Mouse (Mus musculus) erythroid progenitor cell, adult 5-6 weeks (primary cell): ENCODE data around the gene Dcaf10. TPM values are rescaled to one million over a fixed set of nuclear protein-coding genes. Genes with fewer than 3 reads are reported as not detected.
A peak's percentile ranks its signal among the peaks of the same experiment; 100 is the strongest.
"Not testable (repeated sequence)": the region's sequence is repeated elsewhere in the genome, so short reads cannot be mapped to it uniquely, and the experiment has no call there.

Source experiments
- ATAC-seq: replicated peaks from 2 replicates; pipeline ENCODE4 v1.8.0; 2016; ENCODE audit warnings: moderate number of reproducible peaks, mild to moderate bottlenecking, moderate TSS enrichment, inconsistent platforms; ENCODE audit not compliant: poor library complexity, low FRiP score, severe bottlenecking
- total RNA-seq, 2 experiments: library from RNA; stranded (forward) in 1 of 2; stranded (reverse) in 1 of 2; fragments of 150-400 nt in 1 of 2; fragments of 186-747, 209-891 nt in 1 of 2; gene quantifications; 2 replicates each; pipeline versions ENCODE4 v1.2.3 to v1.2.4; 2015 to 2017; ENCODE audit warnings: low replicate concordance in 2 of 2

The Dcaf10 gene
- total RNA-seq, 2 experiments from 2014 or later: 16.8 to 25.5 TPM

DNA sequence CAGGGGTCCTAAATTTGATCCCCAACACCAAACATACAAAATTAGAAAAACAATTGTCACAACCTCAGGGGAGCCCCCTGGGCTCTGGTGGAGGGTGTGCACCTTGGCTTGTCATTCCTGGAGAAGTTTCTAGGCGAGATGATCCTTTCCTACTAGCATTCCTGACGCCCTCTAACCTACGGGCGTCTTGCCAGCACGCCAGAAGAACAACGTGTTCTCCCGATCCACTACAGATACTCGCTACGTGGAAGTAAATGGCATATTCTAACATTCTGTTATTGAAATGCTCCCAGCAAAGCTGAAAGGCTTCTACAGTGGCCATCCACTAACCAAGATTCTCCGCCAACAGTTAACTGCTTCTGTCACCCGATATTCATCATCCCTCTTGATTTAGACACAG, 50.7 kb downstream of the Dcaf10 start:
- ATAC-seq: no peak

DNA sequence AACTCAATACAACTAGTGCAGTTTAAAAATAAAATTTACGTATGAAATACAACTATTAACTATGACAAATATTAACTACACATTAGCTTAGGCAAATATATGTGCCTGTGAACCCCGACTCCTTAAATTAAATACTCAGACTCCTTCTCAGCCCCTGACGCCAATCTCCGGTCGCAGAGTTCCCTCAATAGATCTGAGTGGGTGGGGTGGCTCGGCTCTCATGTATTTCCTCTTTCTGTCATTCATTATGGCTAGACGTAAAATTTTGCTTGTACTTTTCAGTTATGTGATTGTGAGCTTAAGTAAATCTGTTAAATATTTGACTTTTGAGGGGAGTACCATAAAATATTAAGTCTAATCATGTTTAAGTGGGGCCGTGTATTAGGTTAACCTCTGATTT, 51.1 kb downstream of the Dcaf10 start:
- ATAC-seq: no peak

DNA sequence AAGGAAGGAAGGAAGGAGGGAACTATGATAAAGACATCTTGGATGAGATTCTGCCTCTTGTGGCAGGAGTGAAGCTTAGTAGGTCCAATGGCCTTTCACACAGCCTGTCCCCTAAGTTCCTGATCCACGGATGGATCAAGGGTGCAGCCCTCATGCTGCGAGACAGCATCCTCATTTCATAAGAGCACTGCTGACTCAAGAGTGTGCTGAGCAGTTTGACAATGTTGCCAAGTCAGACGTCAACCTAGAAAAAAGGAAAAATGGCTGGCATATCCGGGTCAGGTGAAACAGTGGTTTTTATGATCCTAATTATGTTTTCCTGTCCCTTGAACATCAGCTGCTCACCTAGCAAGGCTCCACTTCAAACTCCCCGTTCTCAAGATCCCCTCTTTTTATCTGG, 51.8 kb downstream of the Dcaf10 start:
- no peak for ATAC-seq

DNA sequence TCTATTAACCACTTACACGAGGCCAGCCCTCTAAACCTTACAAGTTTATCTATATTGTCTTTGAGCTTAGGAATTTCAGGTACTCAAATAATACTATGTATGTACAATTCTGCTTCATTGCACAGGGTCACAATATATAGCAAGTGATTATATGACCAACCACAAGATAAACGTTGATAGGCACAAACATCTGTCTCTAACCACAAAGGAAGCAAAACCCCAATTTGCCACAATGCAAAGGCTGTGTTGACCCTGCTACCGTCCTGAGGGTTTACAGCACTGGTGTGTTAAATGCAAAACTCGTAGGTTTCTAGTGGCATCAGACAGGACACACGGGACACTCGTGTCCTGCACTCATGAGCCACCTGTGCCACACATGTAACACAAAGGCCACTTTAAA, 54.3 kb downstream of the Dcaf10 start:
- not testable (repeated sequence) for ATAC-seq

DNA sequence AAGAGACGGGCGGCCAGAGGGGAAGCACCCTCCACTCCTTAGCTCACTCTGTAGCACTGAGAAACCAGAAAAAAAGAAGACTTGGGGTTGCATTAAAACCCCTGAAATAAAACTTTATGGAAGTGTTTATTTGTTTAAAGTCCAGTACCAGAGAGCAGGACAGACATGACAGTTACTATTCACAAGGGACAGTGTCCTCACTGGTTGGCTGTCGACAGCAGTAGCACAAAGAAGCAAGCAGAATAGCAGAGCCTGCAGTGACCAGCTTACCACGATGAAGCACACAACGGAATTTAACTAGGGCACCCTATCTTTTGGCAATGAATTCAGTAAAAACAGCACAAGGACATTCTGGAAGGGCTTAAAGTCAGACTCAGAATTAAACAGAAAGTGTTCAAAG, 56.4 kb downstream of the Dcaf10 start:
- ATAC-seq: not testable (repeated sequence)

DNA sequence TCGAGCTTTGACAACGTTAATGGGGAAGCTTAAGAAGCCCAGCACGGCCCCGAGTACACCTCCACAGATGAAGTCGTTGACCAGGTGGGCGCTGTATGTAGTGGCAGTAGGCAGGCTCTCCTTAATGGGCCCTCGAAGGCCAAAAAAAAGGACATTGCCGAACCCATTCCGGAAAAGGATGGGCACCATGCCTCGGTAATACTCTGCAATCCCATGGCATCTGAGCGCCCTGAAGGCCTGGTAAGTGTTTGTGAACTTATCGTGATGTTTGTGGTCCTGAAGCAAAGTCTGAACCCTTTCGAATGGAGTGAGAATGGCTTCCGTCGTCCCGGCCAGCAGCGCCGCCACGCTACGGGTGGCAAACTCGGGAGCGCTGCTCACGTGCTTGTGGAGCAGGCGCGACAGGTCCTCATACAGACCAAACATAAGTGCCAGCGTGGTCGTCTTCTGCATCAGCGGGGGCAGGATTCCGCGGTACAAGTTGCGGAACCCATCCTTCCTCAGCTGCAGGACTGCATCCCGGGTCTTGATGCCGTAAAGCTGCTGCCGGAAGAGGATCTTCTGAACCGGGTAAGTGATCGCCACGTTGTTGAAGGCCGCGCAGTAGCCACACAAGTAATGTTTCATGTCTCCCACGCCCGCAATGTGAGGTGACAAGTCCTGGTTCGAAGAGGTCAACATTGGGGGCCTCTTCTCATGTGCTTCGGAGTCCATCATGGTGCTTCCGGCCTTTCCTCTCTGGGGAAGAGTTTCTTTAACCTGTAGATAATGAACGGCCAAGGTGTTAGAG, 57.7 kb downstream of the Dcaf10 start:
- ATAC-seq: no peak

DNA sequence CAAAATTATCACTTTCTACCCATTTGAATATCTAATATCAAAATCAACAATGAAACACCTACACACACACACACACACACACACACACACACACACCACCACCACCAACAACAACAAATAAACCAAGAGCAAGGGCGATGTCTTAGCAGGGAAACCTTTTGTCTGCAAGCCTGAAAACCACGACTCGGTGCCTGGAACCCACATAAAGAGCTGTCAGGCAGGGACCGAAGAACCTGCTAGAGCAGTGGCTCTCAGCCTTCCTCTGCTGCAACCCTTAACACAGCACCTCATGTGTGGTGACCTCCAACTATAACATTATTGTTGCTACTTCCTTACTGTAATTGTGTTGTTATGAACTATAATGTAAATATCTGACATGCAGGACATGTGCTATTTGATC, 60.4 kb downstream of the Dcaf10 start:
- no peak for ATAC-seq

DNA sequence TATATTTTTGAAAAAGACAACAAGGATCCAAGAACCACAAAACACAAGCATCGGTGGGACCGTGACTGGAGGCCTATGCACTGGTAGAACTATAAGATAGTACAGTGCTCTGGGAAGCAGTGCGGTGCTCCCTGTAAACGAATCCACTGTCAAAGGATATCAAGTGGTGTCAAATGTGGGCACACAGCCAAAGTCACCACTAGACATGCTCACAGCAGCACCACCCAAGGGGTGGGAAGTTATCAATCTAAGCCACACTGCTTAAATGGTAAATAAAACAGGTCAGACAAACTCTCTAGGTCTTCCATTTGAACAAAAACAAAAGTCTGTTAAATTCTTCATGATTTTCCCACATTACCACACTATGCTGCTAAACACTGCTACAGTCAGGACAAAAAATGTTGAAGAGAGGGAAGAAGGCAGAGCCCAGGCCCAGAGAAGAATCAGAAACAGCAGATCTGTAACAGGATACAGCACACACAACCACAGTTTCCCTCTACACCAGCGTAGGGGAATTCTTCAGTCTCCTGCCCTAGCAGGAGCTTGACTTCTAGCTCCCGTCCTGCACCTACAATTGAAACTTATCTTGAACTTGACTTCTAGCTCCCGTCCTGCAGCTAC, 61.1 kb downstream of the Dcaf10 start:
- peak; percentile 82 for ATAC-seq

DNA sequence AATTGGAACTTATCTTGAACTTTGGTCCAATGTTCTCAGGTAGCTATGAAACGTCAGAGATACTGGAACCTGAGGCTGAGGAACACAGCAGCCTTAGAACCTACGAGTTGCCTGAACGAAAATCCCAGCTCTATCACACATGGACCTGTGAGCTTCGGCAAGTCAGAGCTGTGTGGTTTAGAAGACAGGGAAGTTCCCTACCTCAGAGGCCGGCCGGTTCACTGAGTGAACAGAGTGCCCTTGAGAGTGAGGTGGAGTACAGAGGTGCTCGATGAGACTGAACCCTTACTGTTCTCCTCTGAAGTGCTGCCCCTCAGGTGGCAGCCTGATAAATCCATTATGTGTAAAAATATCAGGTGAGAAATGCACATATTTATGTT, 61.6 kb downstream of the Dcaf10 start:
- ATAC-seq: 0 out of 2 replicates have a peak, but pooled peaks have one; percentile 7

DNA sequence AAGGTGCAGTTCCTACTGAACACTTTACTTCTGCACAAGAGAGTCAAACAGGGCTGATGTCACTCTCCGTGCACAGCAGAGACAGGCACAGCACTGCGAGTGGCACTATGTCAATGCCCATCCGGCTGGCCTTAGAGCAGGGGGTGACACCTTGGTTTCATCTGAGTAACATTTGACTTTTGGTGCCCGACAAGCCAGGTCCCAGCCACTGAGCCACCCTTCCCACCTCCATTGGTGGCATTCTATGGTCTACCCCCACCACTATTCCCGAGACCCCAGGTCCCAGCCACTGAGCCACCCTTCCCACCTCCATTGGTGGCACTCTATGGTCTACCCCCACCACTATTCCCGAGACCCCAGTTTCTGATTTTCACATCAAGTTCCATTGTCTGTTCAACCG, 62.2 kb downstream of the Dcaf10 start:
- ATAC-seq: no peak

DNA sequence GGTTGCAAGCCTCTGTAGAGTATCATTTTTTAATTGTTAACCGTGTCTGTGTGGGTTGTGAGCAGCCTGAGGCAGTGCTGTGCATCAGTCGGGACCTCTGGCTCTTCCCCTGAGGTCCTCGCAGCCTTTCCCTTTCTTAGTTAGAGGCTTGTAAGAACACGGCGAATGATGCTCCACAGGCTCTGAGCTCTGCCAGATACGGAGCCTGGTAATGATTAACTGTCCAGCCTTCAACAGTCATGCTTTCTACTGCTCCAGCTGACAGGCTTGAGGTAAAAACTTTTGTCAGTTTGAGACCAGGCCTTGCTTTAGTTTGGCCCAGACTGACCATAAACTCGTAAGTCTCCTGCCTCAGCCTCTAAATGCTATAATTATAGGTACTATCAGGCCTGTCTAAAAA, 63.4 kb downstream of the Dcaf10 start:
- no peak for ATAC-seq

DNA sequence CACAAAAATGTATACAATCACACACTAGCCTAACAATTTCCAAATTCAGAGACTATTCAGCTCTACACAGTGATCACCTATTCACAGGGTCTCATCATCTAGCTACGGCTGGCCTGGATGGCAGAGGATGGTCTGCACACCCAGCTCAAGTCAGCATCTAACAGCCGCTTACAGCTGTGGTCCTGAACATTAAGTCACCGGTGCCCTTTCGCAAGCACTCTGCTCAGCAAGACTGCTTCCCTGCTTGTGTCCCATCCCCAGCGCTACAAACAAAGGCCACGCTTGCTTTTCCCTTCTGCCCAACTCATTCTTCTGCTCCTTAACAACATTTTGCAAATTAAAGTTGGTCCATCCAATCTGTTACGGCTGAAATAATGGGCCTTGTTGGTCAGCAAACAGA, 64.5 kb downstream of the Dcaf10 start:
- ATAC-seq: no peak

DNA sequence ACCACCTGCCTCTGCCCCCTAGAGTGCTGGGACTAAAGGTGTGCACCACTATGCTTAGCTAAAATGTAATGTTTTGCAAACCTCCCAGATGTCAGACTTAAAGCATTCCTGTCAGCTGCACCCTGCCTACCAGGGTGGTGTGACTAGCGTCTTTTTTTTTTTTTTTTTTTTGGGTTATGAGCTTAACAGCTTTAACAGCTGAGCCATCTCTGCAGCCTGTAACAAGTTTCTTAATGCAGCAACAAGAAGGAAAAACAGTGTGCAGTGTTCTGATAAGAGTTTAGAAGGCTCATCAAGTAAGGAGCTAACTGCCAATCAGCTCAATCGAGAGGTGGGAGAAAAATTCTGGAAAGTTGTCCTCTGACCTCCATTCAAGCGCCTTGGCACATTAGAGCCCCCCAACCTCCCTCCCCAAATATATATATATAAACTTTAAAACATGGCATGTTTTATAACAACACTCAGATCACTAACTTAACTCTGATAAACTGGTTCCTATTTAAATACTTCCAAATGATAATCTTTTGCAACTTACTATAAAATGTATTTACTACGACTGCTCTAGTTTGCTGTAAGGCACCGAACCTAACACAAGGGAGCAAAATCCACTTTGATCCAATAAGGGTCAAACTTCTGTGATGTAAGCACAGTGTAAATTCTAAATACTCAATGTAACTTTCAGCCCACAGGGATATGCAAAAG, 65.3 kb downstream of the Dcaf10 start:
- peak; percentile 65 for ATAC-seq

DNA sequence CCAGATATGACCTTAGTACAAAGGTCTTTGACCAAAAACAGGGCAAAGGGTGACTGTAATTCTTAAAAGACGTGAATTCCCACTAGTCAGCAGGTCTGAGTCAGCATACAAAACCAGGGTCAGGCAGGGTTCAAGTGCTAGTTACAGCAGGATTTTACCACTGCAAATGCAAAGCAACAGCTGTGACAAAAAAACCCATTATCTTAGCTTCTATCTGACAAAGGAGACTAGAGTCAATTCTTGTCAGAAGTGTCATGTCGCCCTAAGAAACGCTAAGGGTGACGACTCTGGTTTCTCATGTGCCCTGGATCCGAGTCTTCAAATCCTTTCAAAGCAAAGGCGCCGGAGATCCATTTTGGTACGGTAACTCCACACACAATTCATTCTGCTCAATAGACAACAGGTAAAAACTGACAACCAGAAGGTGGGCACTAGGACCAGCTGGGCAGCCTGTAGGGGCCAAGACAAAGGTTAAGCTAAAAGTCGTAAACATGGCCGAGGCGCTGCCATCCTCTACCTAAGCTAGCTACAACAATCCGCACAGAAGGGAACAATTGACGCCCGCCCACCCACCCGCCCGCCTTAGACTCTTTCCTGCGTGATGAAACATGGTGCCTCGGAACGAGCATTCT, 65.9 kb downstream of the Dcaf10 start:
- ATAC-seq: no peak

DNA sequence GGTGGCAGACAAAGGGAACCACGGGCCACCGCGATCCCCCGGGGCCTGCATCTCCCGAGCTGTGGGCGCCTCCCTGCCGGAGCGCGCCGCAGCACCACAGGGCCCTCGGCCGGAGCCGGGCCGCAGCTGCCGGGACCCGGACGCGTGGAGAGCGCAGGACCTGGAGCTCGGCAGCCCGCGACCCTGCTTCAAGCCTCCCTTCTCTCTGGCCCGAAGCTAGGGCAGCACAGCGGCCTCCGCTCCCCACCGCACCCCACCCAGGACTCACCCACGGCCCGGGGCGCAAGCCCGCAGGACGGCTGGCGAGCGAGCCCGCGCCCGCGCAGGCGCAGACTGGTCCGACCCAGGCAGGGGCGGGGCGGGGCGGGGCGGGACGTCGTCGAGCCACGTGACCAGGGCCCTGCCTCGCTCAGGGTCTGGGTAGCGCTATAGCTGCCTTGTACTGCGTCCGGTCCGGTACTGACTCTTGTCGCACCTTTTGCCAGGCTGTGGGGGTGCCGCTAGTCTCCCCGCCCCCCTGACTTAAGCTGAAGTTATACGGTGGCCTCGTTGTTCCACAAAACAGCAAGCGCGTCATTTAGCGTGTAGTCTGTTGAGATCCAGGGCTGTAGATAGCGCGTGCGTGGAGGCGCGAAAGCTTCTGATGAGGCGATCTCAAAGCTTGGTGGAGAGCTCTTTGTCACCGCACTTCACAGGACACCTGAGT, 66.7 kb downstream of the Dcaf10 start, which contains the start of gene Slc25a51:
Gene Slc25a51 (minus strand): TSS at position 340 of the 706 bp plus-strand sequence.
- peak; percentile 65 for ATAC-seq

DNA sequence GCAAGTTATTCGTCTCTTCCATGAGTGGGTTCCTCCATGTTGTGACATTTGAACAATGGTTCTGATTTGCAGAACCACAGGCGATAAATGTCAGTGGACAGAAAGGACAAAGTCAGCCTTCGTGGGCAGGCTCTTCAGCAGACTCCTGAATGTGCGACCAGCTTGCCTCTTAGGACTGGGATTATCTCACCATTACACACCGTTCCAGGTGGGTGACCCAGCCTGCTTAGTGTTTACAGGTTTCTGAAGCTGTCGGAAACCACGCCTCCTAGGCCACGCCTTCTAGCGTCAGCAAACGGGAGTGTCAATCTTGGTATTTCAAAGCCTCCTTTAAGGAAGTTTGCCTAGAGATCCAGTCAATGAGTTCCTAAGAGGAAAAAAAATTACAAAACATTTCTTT, 67.4 kb downstream of the Dcaf10 start:
- peak; percentile 76 for ATAC-seq

DNA sequence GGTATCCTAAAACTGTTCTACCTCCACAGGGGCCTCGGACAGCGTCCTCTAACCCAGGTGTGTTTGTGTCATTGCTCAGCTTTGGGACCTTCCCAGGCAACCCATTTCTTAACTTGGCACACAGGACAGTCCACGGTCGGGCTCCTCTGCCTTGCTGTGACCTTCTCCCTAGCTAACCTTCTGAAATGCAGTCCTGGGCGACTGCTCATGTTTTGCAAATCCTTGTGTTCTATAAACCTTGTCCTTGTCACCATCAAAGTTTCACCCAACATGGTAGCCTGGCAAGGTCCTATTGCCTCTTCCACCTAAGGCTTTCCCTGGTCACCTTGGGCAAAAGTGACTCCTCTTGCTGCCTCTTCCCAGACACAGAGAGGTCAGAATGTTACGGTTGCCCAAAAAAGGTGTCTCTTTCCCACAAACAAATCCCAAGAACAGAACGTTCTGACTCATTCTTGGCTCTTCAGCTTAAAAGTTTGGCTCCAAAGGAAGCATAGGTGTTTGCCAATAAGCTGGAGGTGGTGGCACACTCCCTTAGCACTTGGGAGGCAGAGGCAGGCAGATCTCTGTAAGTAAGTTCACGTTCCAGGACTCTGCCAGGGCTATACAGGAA, 69.4 kb downstream of the Dcaf10 start:
- ATAC-seq: no peak

DNA sequence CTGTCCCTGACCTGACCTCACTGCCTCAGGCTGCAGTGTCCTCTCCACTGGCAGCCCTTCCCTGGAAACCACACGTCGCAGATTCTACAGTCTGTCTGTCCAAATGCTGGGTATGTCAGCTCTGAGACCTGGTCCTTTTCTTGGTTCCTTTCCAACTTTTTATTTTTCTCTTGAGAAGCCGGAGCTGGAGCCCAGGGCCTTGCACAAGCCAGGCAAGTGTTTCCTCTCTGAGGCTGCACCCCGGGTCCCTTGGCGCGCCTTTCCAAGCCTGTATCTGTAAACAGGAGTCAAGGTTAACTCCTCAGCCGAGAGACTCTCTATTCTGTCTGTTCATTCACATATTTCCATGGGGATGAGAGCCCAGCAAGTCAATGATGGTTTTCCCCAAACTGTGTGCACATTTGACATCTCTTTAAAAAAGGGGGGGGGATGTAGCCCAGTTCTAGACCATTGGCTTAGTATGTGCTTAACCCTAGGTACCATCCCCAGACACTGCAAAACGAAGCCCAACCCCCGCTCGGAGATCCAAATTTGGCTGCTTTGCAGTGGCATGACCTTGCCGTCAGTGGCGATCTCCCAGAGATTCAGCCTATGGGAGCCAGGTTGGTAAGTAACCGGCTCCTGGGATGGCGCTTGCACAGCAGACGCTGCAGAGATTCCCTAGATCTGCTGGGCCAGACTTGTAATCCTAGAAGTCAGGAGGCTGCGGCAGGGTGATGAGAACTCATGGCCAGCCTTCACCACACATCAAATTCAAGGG, 70.7 kb downstream of the Dcaf10 start:
- ATAC-seq: no peak
